Mouse (Mus musculus) C2C12 (cell line): ENCODE results near the gene Piwil4.

Experiments
- CTCF ChIP-seq: IDR thresholded peaks from one replicate; pipeline ENCODE4 v1.5.1; 2011; ENCODE audit not compliant: control insufficient read depth, insufficient read depth, insufficient read length
- FOSL1 ChIP-seq: IDR thresholded peaks from one replicate; pipeline ENCODE4 v1.8.0; 2011; ENCODE audit warnings: mild to moderate bottlenecking, low read length; ENCODE audit not compliant: poor library complexity, insufficient read depth, severe bottlenecking
- MAX ChIP-seq: IDR thresholded peaks from one replicate; pipeline ENCODE4 v1.6.1; 2011; ENCODE audit warnings: mild to moderate bottlenecking, control low read depth
- MYOG ChIP-seq: IDR thresholded peaks from one replicate; pipeline ENCODE4 v1.6.1; 2011; ENCODE audit not compliant: control insufficient read depth, insufficient read length; ENCODE audit errors: extremely low read depth
- USF1 ChIP-seq: IDR thresholded peaks from one replicate; pipeline ENCODE4 v1.6.1; 2011; ENCODE audit warnings: low read depth, mild to moderate bottlenecking, control low read depth, moderate library complexity

DNA sequence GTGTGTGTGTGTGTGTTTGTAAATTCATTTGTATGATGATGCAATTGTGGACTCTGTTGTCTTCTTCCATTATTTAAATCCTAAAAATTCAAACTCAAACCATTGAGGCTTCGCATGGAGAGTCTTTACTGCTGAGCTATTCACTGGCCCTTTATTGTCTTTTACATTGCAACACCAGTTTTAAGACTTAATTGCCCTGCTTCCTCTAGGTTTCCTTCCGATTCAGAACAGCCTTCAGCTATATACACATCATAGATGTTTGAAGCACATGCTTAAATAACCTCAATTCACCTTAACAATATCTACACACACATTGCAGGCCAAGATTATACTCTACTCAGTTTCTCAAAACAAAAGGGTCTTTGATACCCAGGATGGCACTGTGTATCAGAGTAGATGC is 20.1 kb downstream of the Piwil4 start:
- TF ChIP-seq USF1: no peak
- no peak for TF ChIP-seq CTCF
- no peak for TF ChIP-seq FOSL1
- no peak for TF ChIP-seq MAX
- TF ChIP-seq MYOG: no peak
